Mouse (Mus musculus) CH12.LX (cell line): ENCODE results near the gene Anks1b. TPM values are rescaled to one million over a fixed set of nuclear protein-coding genes. Genes with fewer than 3 reads are reported as not detected.

Source experiments
- DNase-seq: peaks from one replicate; pipeline ENCODE4 v3.0.0-alpha.2; 2013; ENCODE audit errors: extremely low read depth
- H3K27ac ChIP-seq: 2 replicates; pipeline ENCODE4 v1.5.1; 2012; ENCODE audit warnings: low read depth, mild to moderate bottlenecking, control low read depth, moderate library complexity; ENCODE audit not compliant: insufficient read depth
- H3K27me3 ChIP-seq: replicated peaks from 2 replicates; pipeline ENCODE3; 2012; ENCODE audit warnings: inconsistent platforms
- H3K36me3 ChIP-seq, 2 experiments: replicated peaks in 1 of 2; 2 replicates each; pipeline versions ENCODE3 to v1.6.1; 2012; ENCODE audit warnings: inconsistent platforms in 1 of 2, low read length in 1 of 2, mild to moderate bottlenecking in 1 of 2, mixed read lengths in 1 of 2, moderate library complexity in 1 of 2; ENCODE audit not compliant: control insufficient read depth in 1 of 2, insufficient read depth in 1 of 2
- H3K4me1 ChIP-seq, 2 experiments: 2 replicates each; pipeline ENCODE4 v1.6.1; 2012; ENCODE audit warnings: inconsistent platforms in 1 of 2, moderate library complexity in 1 of 2; ENCODE audit not compliant: insufficient read depth in 2 of 2, control insufficient read depth in 1 of 2
- H3K4me2 ChIP-seq: 2 replicates; pipeline ENCODE4 v1.6.1; 2012; ENCODE audit warnings: low read depth, mild to moderate bottlenecking, control low read depth; ENCODE audit not compliant: poor library complexity, insufficient read depth, severe bottlenecking
- H3K4me3 ChIP-seq, 3 experiments: fragments of 150-350 bp in 1 of 3; sonication (generic) in 1 of 3; replicated peaks in 1 of 3; 2 replicates each; pipeline versions ENCODE3 to v1.5.1; 2011 to 2012; ENCODE audit warnings: low read depth in 2 of 3, low read length in 2 of 3, mild to moderate bottlenecking in 2 of 3, moderate library complexity in 2 of 3, control low read depth in 1 of 3, improper control_type of control experiment in 1 of 3, inconsistent platforms in 1 of 3, mixed read lengths in 1 of 3; ENCODE audit not compliant: poor library complexity in 1 of 3
- H3K79me2 ChIP-seq: replicated peaks from 2 replicates; pipeline ENCODE4 v1.6.1; 2012; ENCODE audit warnings: mild to moderate bottlenecking, moderate library complexity; ENCODE audit not compliant: control insufficient read depth, poor library complexity, insufficient read depth, severe bottlenecking; ENCODE audit errors: extremely low read depth
- H3K9ac ChIP-seq: 2 replicates; pipeline ENCODE4 v1.6.1; 2012; ENCODE audit warnings: low read depth, mild to moderate bottlenecking, control low read depth, moderate library complexity; ENCODE audit not compliant: insufficient read depth
- H3K9me3 ChIP-seq: replicated peaks from 2 replicates; pipeline ENCODE3; 2012; ENCODE audit warnings: low read length, inconsistent platforms, mixed read lengths
- BHLHE40 ChIP-seq: IDR thresholded peaks from 2 replicates; pipeline ENCODE4 v1.6.1; 2011; ENCODE audit warnings: mild to moderate bottlenecking, low read depth, low read length, improper control_type of control experiment
- CHD1 ChIP-seq: IDR thresholded peaks from 2 replicates; pipeline ENCODE4 v1.6.1; 2012; ENCODE audit warnings: low read depth, low read length, improper control_type of control experiment, inconsistent platforms
- CTCF ChIP-seq, 2 experiments: IDR thresholded peaks in 1 of 2; conservative IDR thresholded peaks in 1 of 2; 2 replicates each; pipeline ENCODE4 v1.5.1; 2011 to 2012; ENCODE audit warnings: low read depth in 2 of 2, low read length in 2 of 2, improper control_type of control experiment in 1 of 2, inconsistent platforms in 1 of 2, mild to moderate bottlenecking in 1 of 2, moderate library complexity in 1 of 2
- ELF1 ChIP-seq: IDR thresholded peaks from 2 replicates; pipeline ENCODE4 v1.6.1; 2014; ENCODE audit warnings: low read depth, mild to moderate bottlenecking, inconsistent platforms, low read length, improper control_type of control experiment
- EP300 ChIP-seq: IDR thresholded peaks from 2 replicates; pipeline ENCODE4 v1.6.1; 2011; ENCODE audit warnings: low read length, improper control_type of control experiment
- HCFC1 ChIP-seq: IDR thresholded peaks from 2 replicates; pipeline ENCODE4 v1.6.1; 2012; ENCODE audit warnings: low read depth, mild to moderate bottlenecking, inconsistent platforms, low read length, improper control_type of control experiment
- IRF4 ChIP-seq: IDR thresholded peaks from 2 replicates; pipeline ENCODE4 v1.6.1; 2014; ENCODE audit warnings: low read depth, mild to moderate bottlenecking, inconsistent platforms, low read length, improper control_type of control experiment
- JUN ChIP-seq: IDR thresholded peaks from 2 replicates; pipeline ENCODE4 v1.6.1; 2011; ENCODE audit warnings: low read depth, mild to moderate bottlenecking, low read length, improper control_type of control experiment, moderate library complexity; ENCODE audit not compliant: insufficient read depth
- MAFK ChIP-seq: IDR thresholded peaks from 2 replicates; pipeline ENCODE4 v1.6.1; 2011; ENCODE audit warnings: low read length, improper control_type of control experiment; ENCODE audit not compliant: insufficient replicate concordance
- MAX ChIP-seq: IDR thresholded peaks from 2 replicates; pipeline ENCODE4 v1.6.1; 2011; ENCODE audit warnings: low read length, improper control_type of control experiment
- MAZ ChIP-seq: IDR thresholded peaks from 2 replicates; pipeline ENCODE4 v1.6.1; 2012; ENCODE audit warnings: low read depth, mild to moderate bottlenecking, inconsistent platforms, low read length, improper control_type of control experiment, moderate library complexity
- MEF2A ChIP-seq: IDR thresholded peaks from 2 replicates; pipeline ENCODE4 v1.6.1; 2014; ENCODE audit warnings: low read depth, mild to moderate bottlenecking, inconsistent platforms, low read length, improper control_type of control experiment, borderline replicate concordance
- MYC ChIP-seq: IDR thresholded peaks from 2 replicates; pipeline ENCODE4 v1.6.1; 2011; ENCODE audit warnings: low read depth, mild to moderate bottlenecking, improper control_type of control experiment, low read length
- NRF1 ChIP-seq: IDR thresholded peaks from 2 replicates; pipeline ENCODE4 v1.6.1; 2014; ENCODE audit warnings: low read depth, mild to moderate bottlenecking, inconsistent platforms, low read length, improper control_type of control experiment, moderate library complexity
- PAX5 ChIP-seq: IDR thresholded peaks from 2 replicates; pipeline ENCODE4 v1.6.1; 2012; ENCODE audit warnings: low read length, inconsistent platforms, mixed read lengths
- POLR2A ChIP-seq: IDR thresholded peaks from 2 replicates; pipeline ENCODE4 v1.6.1; 2011; ENCODE audit warnings: low read depth, mild to moderate bottlenecking, improper control_type of control experiment, low read length
- POLR2AphosphoS2 ChIP-seq: IDR thresholded peaks from 2 replicates; pipeline ENCODE4 v1.6.1; 2011; ENCODE audit warnings: low read depth, low read length, improper control_type of control experiment
- RCOR1 ChIP-seq: conservative IDR thresholded peaks from 2 replicates; pipeline ENCODE4 v1.6.1; 2012; ENCODE audit warnings: low read depth, mild to moderate bottlenecking, inconsistent platforms, low read length, improper control_type of control experiment
- SMC3 ChIP-seq: IDR thresholded peaks from 2 replicates; pipeline ENCODE4 v1.6.1; 2011; ENCODE audit warnings: low read depth, low read length, improper control_type of control experiment
- TBP ChIP-seq: conservative IDR thresholded peaks from 2 replicates; pipeline ENCODE4 v1.6.1; 2011; ENCODE audit warnings: low read depth, low read length, improper control_type of control experiment
- TCF12 ChIP-seq: IDR thresholded peaks from 2 replicates; pipeline ENCODE4 v1.6.1; 2014; ENCODE audit warnings: low read depth, mild to moderate bottlenecking, inconsistent platforms, low read length, improper control_type of control experiment
- UBTF ChIP-seq: IDR thresholded peaks from 2 replicates; pipeline ENCODE4 v1.6.1; 2012; ENCODE audit warnings: low read depth, mild to moderate bottlenecking, inconsistent platforms, low read length, improper control_type of control experiment, moderate library complexity
- USF2 ChIP-seq: conservative IDR thresholded peaks from 2 replicates; pipeline ENCODE4 v1.6.1; 2011; ENCODE audit warnings: low read depth, low read length, improper control_type of control experiment
- ZC3H11A ChIP-seq: IDR thresholded peaks from 2 replicates; pipeline ENCODE4 v1.6.1; 2012; ENCODE audit warnings: low read depth, mild to moderate bottlenecking, inconsistent platforms, low read length, improper control_type of control experiment
- ZMIZ1 ChIP-seq: IDR thresholded peaks from 2 replicates; pipeline ENCODE4 v1.6.1; 2012; ENCODE audit warnings: low read depth, mild to moderate bottlenecking, inconsistent platforms, low read length, improper control_type of control experiment
- dilution Hi-C: fragments of 300-500 bp; cut with MboI; formaldehyde crosslinking; loops from 2 replicates; pipeline ENCODE4 v1.14.3; 2020; ENCODE audit warnings: low sequenced_read_pairs; ENCODE audit not compliant: extremely low pct_unique_long_range_greater_than_20kb, extremely low pct_ligation_motif_present
- in situ Hi-C: fragments of 300-500 bp; cut with MboI; formaldehyde crosslinking; loops from 3 replicates; pipeline ENCODE4 v1.14.3; 2019; ENCODE audit warnings: low sequenced_read_pairs, low pct_ligation_motif_present, low pct_unique_long_range_greater_than_20kb, mixed read lengths
- polyA plus RNA-seq: library from polyadenylated mRNA; unstranded; fragments of >175 nt; gene quantifications from 2 replicates; pipeline ENCODE4 v1.2.1, GENCODE M21; 2012; ENCODE audit warnings: low read depth; ENCODE audit not compliant: insufficient read length
- total RNA-seq, 2 experiments: library from RNA; depleted of rRNA; stranded (reverse); fragments of 300-350 nt in 1 of 2; fragments of >200 nt in 1 of 2; gene quantifications; 2 replicates each; pipeline ENCODE4 v1.2.3; 2012 to 2014

Gene Anks1b
- total and polyA plus RNA-seq, 3 experiments, result 0.17 TPM; not detected in 2

DNA sequence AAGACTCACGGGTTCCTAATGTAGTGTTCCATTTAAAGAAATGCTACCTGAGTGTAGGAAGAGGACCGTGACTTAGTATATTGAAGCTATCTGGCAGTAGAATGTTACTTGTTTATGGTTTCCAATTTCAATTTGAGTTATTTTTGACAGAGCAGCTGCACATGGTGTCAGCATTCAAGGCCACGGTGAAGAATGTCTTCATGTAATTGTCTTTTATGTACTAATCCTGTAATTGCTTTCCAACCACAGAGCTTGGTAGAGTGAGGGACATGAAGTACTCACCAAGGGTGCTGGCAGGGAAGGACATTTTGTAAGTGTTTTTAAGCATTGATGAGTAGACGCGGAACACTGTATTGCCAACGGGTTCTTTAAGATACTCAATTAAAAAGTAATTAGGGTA is 1073.7 kb downstream of the Anks1b start:
- in situ Hi-C loops (no loop called here), dilution Hi-C loops (no loop called here)
- TF ChIP-seq ELF1 (no peak), CTCF (conservative IDR thresholded peaks at IDR 0.05 in 1 of 2, IDR thresholded peaks at IDR 0.05 in 1 of 2; ENCODE audit: low read depth in 2 of 2, low read length in 2 of 2) (no peak), IRF4 (no peak), MAFK (no peak), CHD1 (no peak), USF2 (no peak), MYC (no peak), TCF12 (no peak), PAX5 (no peak), JUN (no peak), ZC3H11A (no peak), MEF2A (no peak), BHLHE40 (no peak), RCOR1 (no peak), HCFC1 (no peak), POLR2AphosphoS2 (no peak)
- H3K36me3 ChIP-seq, result no peaks in the 10 kb centered on the region
- no peak overlapping the region for H3K27ac ChIP-seq
- H3K9ac ChIP-seq, result no peak overlapping the region
- peaks cover 4% of the 10 kb centered on the region in 2 experiments; a peak in 2 of 4 replicates for H3K4me1 ChIP-seq
- no peak for DNase-seq
- H3K4me2 ChIP-seq, result no peak overlapping the region
- no peaks in the 10 kb centered on the region for H3K9me3 ChIP-seq
- no peaks in the 10 kb centered on the region for H3K27me3 ChIP-seq
- no peaks in the 10 kb centered on the region for H3K79me2 ChIP-seq
- H3K4me3 ChIP-seq, result no peak overlapping the region

DNA sequence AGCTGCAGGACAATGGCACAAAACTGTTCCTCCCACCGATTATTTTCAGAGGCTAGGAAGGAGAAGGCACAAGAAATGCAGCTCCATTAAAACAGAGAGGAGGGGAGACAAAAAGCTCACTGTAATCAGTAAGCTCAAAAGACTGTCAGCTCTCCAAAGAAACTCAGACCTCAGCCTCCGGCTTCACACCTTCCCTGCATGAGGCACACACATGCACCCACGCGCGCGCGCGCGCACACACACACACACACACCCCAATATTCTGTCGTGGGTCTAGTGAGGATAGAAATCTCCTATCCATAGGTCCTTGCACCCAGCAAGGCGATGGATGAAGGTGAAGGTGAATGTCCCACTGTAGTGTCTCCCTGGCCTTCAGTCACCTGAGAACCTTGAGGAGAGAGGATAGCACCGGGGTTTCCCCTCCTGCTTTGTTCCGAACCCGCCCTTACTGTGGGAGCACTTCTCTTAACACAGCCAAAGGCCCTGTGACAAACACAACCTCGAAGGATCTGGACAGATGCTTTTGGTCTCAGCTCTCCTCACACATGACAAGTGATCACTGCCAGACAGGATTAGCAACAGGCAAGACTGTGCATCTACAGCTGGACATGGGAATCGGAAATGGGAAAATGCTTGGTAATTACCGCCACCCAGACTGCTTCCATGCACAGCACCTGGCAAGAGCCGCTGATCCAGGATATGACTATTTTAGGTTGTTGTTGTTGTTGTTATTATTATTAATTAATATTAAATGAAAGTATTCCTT is 1074.5 kb downstream of the Anks1b start:
- Histone ChIP-seq H3K4me2 (no peak overlapping the region), H3K27me3 (no peaks in the 10 kb centered on the region), H3K4me3 (no peak overlapping the region), H3K9me3 (no peaks in the 10 kb centered on the region), H3K27ac (no peak overlapping the region), H3K9ac (no peak overlapping the region), H3K36me3 (no peaks in the 10 kb centered on the region), H3K79me2 (no peaks in the 10 kb centered on the region), H3K4me1 (peaks cover 4 to 10% of the 10 kb centered on the region in 2 experiments; a peak in 2 of 4 replicates)
- TF ChIP-seq MAX (no peak), MAZ (no peak), MYC (no peak), ZMIZ1 (no peak), HCFC1 (no peak), MEF2A (no peak), USF2 (no peak), POLR2A (no peak), TCF12 (no peak), EP300 (no peak), RCOR1 (no peak), TBP (no peak), UBTF (no peak), NRF1 (no peak), SMC3 (no peak), CHD1 (no peak)
- DNase-seq, result no peak
- in situ Hi-C loops (no loop called here), dilution Hi-C loops (no loop called here)
